Mouse (Mus musculus) intestine, postnatal 0 days (tissue): ENCODE results near the gene C1qc. TPM values are rescaled to one million over a fixed set of nuclear protein-coding genes. Genes with fewer than 3 reads are reported as not detected.

Experiments
- ATAC-seq: fragments of 200-750 bp; cut with Nextera tagmentation; 2 replicates; pipeline ENCODE4 v1.8.0; 2017; ENCODE audit warnings: mild to moderate bottlenecking, moderate TSS enrichment, moderate library complexity
- H3K27ac ChIP-seq: fragments of 300-500 bp; sonication (generic); 2 replicates; pipeline ENCODE4 v1.5.1; 2014; ENCODE audit warnings: mild to moderate bottlenecking, low read depth, low read length, moderate library complexity
- H3K27me3 ChIP-seq: fragments of 300-500 bp; sonication (generic); replicated peaks from 2 replicates; pipeline ENCODE4 v1.6.1; 2014; ENCODE audit warnings: low read length, mixed read lengths; ENCODE audit not compliant: control insufficient read depth, insufficient read depth
- H3K36me3 ChIP-seq: fragments of 300-500 bp; sonication (generic); 2 replicates; pipeline ENCODE4 v1.6.1; 2014; ENCODE audit warnings: mild to moderate bottlenecking, moderate library complexity; ENCODE audit not compliant: control insufficient read depth, insufficient read depth
- H3K4me1 ChIP-seq: fragments of 300-500 bp; sonication (generic); replicated peaks from 2 replicates; pipeline ENCODE4 v1.6.1; 2014; ENCODE audit warnings: antibody characterized with exemption, low read length, mixed read lengths; ENCODE audit not compliant: control insufficient read depth, insufficient read depth
- H3K4me2 ChIP-seq: fragments of 300-500 bp; sonication (generic); replicated peaks from 2 replicates; pipeline ENCODE4 v1.6.1; 2014; ENCODE audit warnings: low read depth, mild to moderate bottlenecking, moderate library complexity
- H3K4me3 ChIP-seq: fragments of 300-500 bp; sonication (generic); 2 replicates; pipeline ENCODE4 v1.5.1; 2014; ENCODE audit warnings: low read depth, low read length
- H3K9ac ChIP-seq: fragments of 300-500 bp; sonication (generic); 2 replicates; pipeline ENCODE4 v1.6.1; 2014; ENCODE audit warnings: mild to moderate bottlenecking, low read depth, low read length
- H3K9me3 ChIP-seq: fragments of 300-500 bp; sonication (generic); 2 replicates; pipeline ENCODE4 v1.6.1; 2016; ENCODE audit warnings: mixed run types; ENCODE audit not compliant: control insufficient read depth
- CTCF ChIP-seq: sonication (generic); IDR thresholded peaks from 2 replicates; pipeline ENCODE4 v1.5.1; 2016; ENCODE audit warnings: low read depth, mild to moderate bottlenecking, control low read depth, antibody characterized with exemption, moderate library complexity
- WGBS: fragments of 180-500 bp; shearing (Covaris S2); extraction: QIAGEN DNeasy Blood & Tissue Kit; methylation state at CpG from one replicate; pipeline ENCODE4 v1.1.7; 2014; 5-methylcytosine and 5-hydroxymethylcytosine counted together
- polyA plus RNA-seq: library from polyadenylated mRNA; unstranded; fragments of >200 nt; fragmentation: Nextera tagmentation; extraction: Ambion mirVana; gene quantifications from 2 replicates; pipeline ENCODE4 v1.2.1, GENCODE M21; 2015

Gene C1qc
- polyA plus RNA-seq, 1 experiment from 2014 or later = 42.9 TPM

- Histone ChIP-seq H3K27me3 (peaks cover 18% of the 10 kb centered on the region; the same call in 1 of the 2 replicates), H3K4me2 (no peak overlapping the region), H3K9me3 (no peaks in the 10 kb centered on the region), H3K27ac (no peak overlapping the region), H3K4me3 (no peak overlapping the region), H3K36me3 (no peaks in the 10 kb centered on the region), H3K4me1 (no peaks in the 10 kb centered on the region), H3K9ac (no peak overlapping the region)
- ATAC-seq = no peak
- 6% methylated on average over 9 of the region's 9 CpGs for WGBS
- peak; percentile 89 for TF ChIP-seq CTCF
Observed at GRCm38 (mm10) chr4:136893691-136894543, 1.1 kb upstream of the C1qc start.

- Histone ChIP-seq H3K4me2 (no peak overlapping the region), H3K4me1 (no peaks in the 10 kb centered on the region), H3K27me3 (peaks cover 18% of the 10 kb centered on the region; the same call in 1 of the 2 replicates), H3K4me3 (no peak overlapping the region), H3K9ac (no peak overlapping the region), H3K9me3 (no peaks in the 10 kb centered on the region), H3K36me3 (no peaks in the 10 kb centered on the region), H3K27ac (no peak overlapping the region)
- no peak for TF ChIP-seq CTCF
- WGBS = 53% methylated on average over 7 of the region's 7 CpGs
- no peak for ATAC-seq
Observed at GRCm38 (mm10) chr4:136892371-136892770, 494 bp downstream of the C1qc start.

GRCm38 (mm10) chr4:136891115-136891514 is 1.8 kb downstream of the C1qc start:
- Histone ChIP-seq H3K9me3 (no peaks in the 10 kb centered on the region), H3K27ac (no peak overlapping the region), H3K4me2 (no peak overlapping the region), H3K36me3 (no peaks in the 10 kb centered on the region), H3K27me3 (0 out of 2 replicates have a peak, but pooled peaks cover 11% of the 10 kb centered on the region), H3K4me3 (no peak overlapping the region), H3K9ac (no peak overlapping the region), H3K4me1 (no peaks in the 10 kb centered on the region)
- no peak for ATAC-seq
- 85% methylated on average over 4 of the region's 4 CpGs for WGBS
- TF ChIP-seq CTCF = no peak

GRCm38 (mm10) chr4:136889981-136890380 is 2.9 kb downstream of the C1qc start:
- TF ChIP-seq CTCF = no peak
- ATAC-seq = no peak

GRCm38 (mm10) chr4:136887714-136888113 is 5.2 kb downstream of the C1qc start:
- H3K36me3 ChIP-seq = no peaks in the 10 kb centered on the region
- H3K27ac ChIP-seq = no peak overlapping the region
- no peaks in the 10 kb centered on the region for H3K4me1 ChIP-seq
- no peak overlapping the region for H3K4me2 ChIP-seq
- H3K4me3 ChIP-seq = no peak overlapping the region
- no peak overlapping the region for H3K9ac ChIP-seq
- H3K9me3 ChIP-seq = no peaks in the 10 kb centered on the region
- no peak for TF ChIP-seq CTCF
- ATAC-seq = no peak
- WGBS = 63% methylated on average over 5 of the region's 5 CpGs
- H3K27me3 ChIP-seq = no peaks in the 10 kb centered on the region

More at GRCm38 (mm10) chr4:136889981-136890380, 2.9 kb downstream of the C1qc start:
- 0 out of 2 replicates have a peak, but pooled peaks cover 5% of the 10 kb centered on the region for H3K27me3 ChIP-seq
- H3K36me3 ChIP-seq = no peaks in the 10 kb centered on the region
- H3K4me3 ChIP-seq = no peak overlapping the region
- no peak overlapping the region for H3K4me2 ChIP-seq
- H3K27ac ChIP-seq = no peak overlapping the region
- H3K4me1 ChIP-seq = no peaks in the 10 kb centered on the region
- no peaks in the 10 kb centered on the region for H3K9me3 ChIP-seq
- 83% methylated on average over 15 of the region's 15 CpGs for WGBS
- no peak overlapping the region for H3K9ac ChIP-seq

- WGBS = 75% methylated on average over 7 of the region's 7 CpGs
- H3K9ac ChIP-seq = no peak within 1 kb of the TSS
- H3K4me2 ChIP-seq = no peak within 1 kb of the TSS
- no peaks in the 10 kb centered on the region for H3K27me3 ChIP-seq
- H3K4me3 ChIP-seq = no peak within 1 kb of the TSS
- H3K4me1 ChIP-seq = no peaks in the 10 kb centered on the region
- H3K9me3 ChIP-seq = no peaks in the 10 kb centered on the region
- H3K27ac ChIP-seq = no peak within 1 kb of the TSS
- no peak for TF ChIP-seq CTCF
- ATAC-seq = no peak
- no peaks in the 10 kb centered on the region for H3K36me3 ChIP-seq
Observed at GRCm38 (mm10) chr4:136886101-136886500, 6.8 kb downstream of the C1qc start, which contains the start of gene C1qb. TSS of gene C1qb (minus strand) at chr4:136886187.
